Mouse (Mus musculus) bone marrow macrophage, adult 2 months (primary cell): ENCODE data around the gene Hist1h4k.

Source experiments
- CTCF ChIP-seq: IDR thresholded peaks from 2 replicates; pipeline ENCODE4 v1.5.1; 2012; ENCODE audit warnings: low read depth, mild to moderate bottlenecking, low read length, moderate library complexity
- POLR2A ChIP-seq: IDR thresholded peaks from 2 replicates; pipeline ENCODE4 v1.6.1; 2012; ENCODE audit warnings: mild to moderate bottlenecking, low read depth, low read length, borderline replicate concordance

DNA sequence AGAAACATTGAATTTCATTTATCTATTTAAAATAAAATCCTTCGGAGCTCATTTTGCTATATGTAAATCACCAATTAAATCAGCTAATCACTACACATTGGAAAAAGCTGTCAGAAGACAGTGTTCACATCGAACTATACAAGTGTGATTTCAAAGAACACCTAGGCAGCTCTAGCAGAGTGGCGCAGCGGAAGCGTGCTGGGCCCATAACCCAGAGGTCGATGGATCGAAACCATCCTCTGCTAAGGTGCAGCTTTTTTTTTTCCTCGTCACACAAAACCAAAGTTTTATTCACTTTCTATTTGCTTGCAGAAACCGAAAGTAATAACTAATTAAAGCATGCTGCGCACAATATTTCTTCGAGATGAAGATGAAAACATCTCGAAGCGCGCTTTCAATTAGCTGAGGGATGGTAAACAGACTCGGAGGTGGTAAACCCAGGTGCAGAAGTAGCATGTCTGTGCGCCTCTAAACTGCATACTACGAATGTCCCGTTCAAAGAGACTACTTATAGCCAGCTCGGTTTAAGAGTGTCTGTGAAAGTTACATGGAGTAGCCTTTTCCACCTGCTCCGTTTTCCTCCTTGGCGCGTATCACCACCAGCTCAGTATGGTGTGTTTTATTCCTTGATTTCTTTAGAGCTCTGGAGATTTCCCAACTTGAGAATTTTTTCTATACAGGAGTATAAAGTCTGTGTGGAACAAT is 39.3 kb downstream of the Hist1h4k start:
- TF ChIP-seq POLR2A = no peak
- TF ChIP-seq CTCF = no peak
